Mouse (Mus musculus) forebrain, postnatal 0 days (tissue): Measurements from ENCODE around the gene Tbx18. TPM values are rescaled to one million over a fixed set of nuclear protein-coding genes. Genes with fewer than 3 reads are reported as not detected.

Experiments used
- ATAC-seq: fragments of 200-750 bp; cut with Nextera tagmentation; 2 replicates; pipeline ENCODE4 v1.8.0; 2017; ENCODE audit warnings: mild to moderate bottlenecking, moderate library complexity
- DNase-seq: peaks from one replicate; pipeline ENCODE4 v3.0.0-alpha.2; 2015
- H3K27ac ChIP-seq: fragments of 300-500 bp; sonication (generic); 2 replicates; pipeline ENCODE4 v1.5.1; 2014; ENCODE audit warnings: low read depth, mild to moderate bottlenecking, antibody characterized with exemption, low read length, moderate library complexity, mixed read lengths
- H3K27me3 ChIP-seq: fragments of 300-500 bp; sonication (generic); 2 replicates; pipeline ENCODE4 v1.6.1; 2014; ENCODE audit warnings: mild to moderate bottlenecking, low read length, mixed read lengths; ENCODE audit not compliant: insufficient read depth
- H3K36me3 ChIP-seq: fragments of 300-500 bp; sonication (generic); 2 replicates; pipeline ENCODE4 v1.6.1; 2014; ENCODE audit warnings: mild to moderate bottlenecking, moderate library complexity; ENCODE audit not compliant: insufficient read depth
- H3K4me1 ChIP-seq: fragments of 300-500 bp; sonication (generic); 2 replicates; pipeline ENCODE4 v1.6.1; 2014; ENCODE audit warnings: antibody characterized with exemption; ENCODE audit not compliant: insufficient read depth
- H3K4me2 ChIP-seq: fragments of 300-500 bp; sonication (generic); 2 replicates; pipeline ENCODE4 v1.6.1; 2014; ENCODE audit warnings: low read depth, mild to moderate bottlenecking, moderate library complexity
- H3K4me3 ChIP-seq: fragments of 300-500 bp; sonication (generic); 2 replicates; pipeline ENCODE4 v1.5.1; 2014; ENCODE audit warnings: low read depth, low read length, mixed read lengths
- H3K9ac ChIP-seq: fragments of 300-500 bp; sonication (generic); 2 replicates; pipeline ENCODE4 v1.6.1; 2014; ENCODE audit warnings: mild to moderate bottlenecking
- H3K9me3 ChIP-seq: fragments of 300-500 bp; sonication (generic); 2 replicates; pipeline ENCODE4 v1.6.1; 2016; ENCODE audit warnings: low read length
- CTCF ChIP-seq: sonication (generic); IDR thresholded peaks from 2 replicates; pipeline ENCODE4 v1.5.1; 2016; ENCODE audit warnings: antibody characterized with exemption, control low read depth, low read depth
- WGBS: fragments of 180-500 bp; shearing (Covaris S2); extraction: QIAGEN DNeasy Blood & Tissue Kit; methylation state at CpG from one replicate; pipeline ENCODE4 v1.1.7; 2014; 5-methylcytosine and 5-hydroxymethylcytosine counted together
- polyA plus RNA-seq: library from polyadenylated mRNA; unstranded; fragments of >200 nt; fragmentation: Nextera tagmentation; extraction: Ambion mirVana; gene quantifications from 2 replicates; pipeline ENCODE4 v1.2.1, GENCODE M21; 2015
- total RNA-seq: library from RNA; depleted of rRNA; stranded (reverse); fragments of >200 nt; gene quantifications from 2 replicates; pipeline ENCODE4 v1.2.3, GENCODE M21; 2014

Tbx18 gene
- total and polyA plus RNA-seq, 2 experiments from 2014 or later, result 1.5 to 7.8 TPM

- peak overlapping the region; percentile 2; the same call in 1 of the 2 replicates for H3K4me2 ChIP-seq
- no peak overlapping the region for H3K27ac ChIP-seq
- H3K4me1 ChIP-seq, result no peaks in the 10 kb centered on the region
- DNase-seq (no peak), ATAC-seq (no peak)
- H3K36me3 ChIP-seq, result no peaks in the 10 kb centered on the region
- H3K4me3 ChIP-seq, result no peak overlapping the region
- H3K9ac ChIP-seq, result no peak overlapping the region
- no peak for TF ChIP-seq CTCF
- under 1% methylated on average over 39 of the region's 39 CpGs for WGBS
- peaks cover 88% of the 10 kb centered on the region for H3K27me3 ChIP-seq
- H3K9me3 ChIP-seq, result no peaks in the 10 kb centered on the region
These were observed 7.9 kb upstream of the Tbx18 start for GRCm38 (mm10) chr9:87738766-87739542.

GRCm38 (mm10) chr9:87738123-87738522 lies 7.1 kb upstream of the Tbx18 start:
- DNase-seq (peak; percentile 73), ATAC-seq (no peak)
- no peak for TF ChIP-seq CTCF
- Histone ChIP-seq H3K27ac (no peak overlapping the region), H3K9ac (no peak overlapping the region), H3K4me2 (no peak overlapping the region), H3K36me3 (no peaks in the 10 kb centered on the region), H3K4me3 (no peak overlapping the region), H3K4me1 (no peaks in the 10 kb centered on the region), H3K9me3 (no peaks in the 10 kb centered on the region), H3K27me3 (peaks cover 89% of the 10 kb centered on the region)
- WGBS, result 2% methylated on average over 13 of the region's 13 CpGs

DNA sequence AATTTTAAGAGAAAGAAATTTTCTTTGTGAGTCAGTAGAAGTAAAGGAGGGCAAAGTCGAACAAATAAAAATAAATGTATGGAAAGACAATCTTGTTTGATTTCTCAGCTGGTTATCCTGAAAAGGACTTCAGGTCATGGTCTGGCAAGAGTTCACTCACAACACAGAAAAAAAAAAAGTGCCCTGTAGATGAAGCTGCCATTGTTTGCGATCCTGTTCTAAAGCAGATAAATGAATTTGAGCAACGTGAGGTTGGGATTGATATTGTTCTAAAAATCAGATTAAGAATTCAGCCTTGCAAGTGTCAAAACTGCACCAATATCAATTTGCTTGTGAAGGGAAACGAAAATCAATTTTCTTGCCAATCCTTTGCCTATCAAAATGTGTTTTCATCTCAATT lies 6.2 kb upstream of the Tbx18 start:
- WGBS, result 6% methylated on average over 4 of the region's 4 CpGs
- Histone ChIP-seq H3K4me1 (no peaks in the 10 kb centered on the region), H3K27me3 (peaks cover 89% of the 10 kb centered on the region)

DNA sequence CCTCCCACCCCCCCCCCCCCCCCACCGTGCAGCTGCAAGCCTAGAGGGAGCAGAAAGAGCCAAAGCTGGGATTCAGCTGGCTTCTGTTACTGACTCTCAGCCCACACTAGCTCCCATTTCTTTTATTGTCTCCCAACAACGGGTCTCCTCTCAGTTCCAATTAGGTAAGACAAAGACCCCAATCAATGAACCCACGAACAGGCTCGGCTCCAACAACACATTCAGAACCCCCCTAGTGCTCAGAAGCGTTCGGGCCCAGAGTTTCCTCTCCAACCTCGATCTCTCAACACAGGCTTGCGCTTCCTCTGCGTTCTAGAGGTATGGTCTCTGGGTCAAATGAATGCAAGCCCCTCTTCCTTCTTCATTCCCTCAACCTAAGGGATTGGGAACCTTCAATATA lies 4.0 kb upstream of the Tbx18 start:
- no peak for DNase-seq
- Histone ChIP-seq H3K4me2 (no peak overlapping the region), H3K36me3 (no peaks in the 10 kb centered on the region), H3K27me3 (peaks cover 71% of the 10 kb centered on the region), H3K27ac (no peak overlapping the region), H3K9me3 (no peaks in the 10 kb centered on the region), H3K9ac (no peak overlapping the region), H3K4me1 (no peaks in the 10 kb centered on the region), H3K4me3 (no peak overlapping the region)
- TF ChIP-seq CTCF, result no peak
- ATAC-seq, result no peak
- WGBS, result 1% methylated on average over 9 of the region's 9 CpGs

More for the DNA sequence above, 6.2 kb upstream of the Tbx18 start:
- Histone ChIP-seq H3K4me3 (no peak overlapping the region), H3K36me3 (no peaks in the 10 kb centered on the region), H3K4me2 (no peak overlapping the region), H3K9ac (no peak overlapping the region), H3K9me3 (no peaks in the 10 kb centered on the region), H3K27ac (no peak overlapping the region)
- ATAC-seq, result no peak
- DNase-seq, result peak; percentile 61
- no peak for TF ChIP-seq CTCF

- DNase-seq, result no peak
- no peak for ATAC-seq
These were observed 3.6 kb upstream of the Tbx18 start for GRCm38 (mm10) chr9:87734631-87735030.

DNA sequence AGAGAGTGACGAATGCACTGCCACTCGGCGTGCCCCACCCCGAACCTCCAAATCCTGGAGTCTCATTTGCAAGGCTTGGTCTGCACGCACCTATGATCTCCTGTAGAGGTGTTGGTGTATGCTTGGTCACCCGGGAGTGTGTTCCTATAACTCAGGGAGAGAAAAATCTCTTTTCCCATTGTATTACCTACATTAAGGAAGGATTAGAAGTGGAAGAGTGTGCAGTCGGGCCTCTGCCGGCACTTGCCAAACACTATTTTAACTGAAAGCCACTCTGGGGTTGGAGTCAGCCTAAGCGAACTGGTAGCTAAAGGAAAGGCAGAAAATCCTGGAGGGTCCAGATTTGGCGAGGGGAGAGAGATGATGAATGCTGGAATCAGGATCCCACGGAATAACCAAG lies 2.7 kb upstream of the Tbx18 start:
- H3K4me3 ChIP-seq, result no peak overlapping the region
- peaks cover 74% of the 10 kb centered on the region for H3K27me3 ChIP-seq
- no peak overlapping the region for H3K9ac ChIP-seq
- H3K4me1 ChIP-seq, result no peaks in the 10 kb centered on the region; the same call in 1 of the 2 replicates
- no peak for ATAC-seq
- H3K36me3 ChIP-seq, result no peaks in the 10 kb centered on the region
- no peak overlapping the region for H3K4me2 ChIP-seq
- 3% methylated on average over 11 of the region's 11 CpGs for WGBS
- no peaks in the 10 kb centered on the region for H3K9me3 ChIP-seq
- no peak overlapping the region for H3K27ac ChIP-seq
- TF ChIP-seq CTCF, result no peak
- no peak for DNase-seq

More at GRCm38 (mm10) chr9:87734631-87735030, 3.6 kb upstream of the Tbx18 start:
- WGBS, result 2% methylated on average over 9 of the region's 9 CpGs
- no peak for TF ChIP-seq CTCF
- H3K9ac ChIP-seq, result no peak overlapping the region
- H3K4me3 ChIP-seq, result no peak overlapping the region
- no peaks in the 10 kb centered on the region; the same call in 1 of the 2 replicates for H3K4me1 ChIP-seq
- peaks cover 74% of the 10 kb centered on the region for H3K27me3 ChIP-seq
- H3K27ac ChIP-seq, result no peak overlapping the region
- H3K36me3 ChIP-seq, result no peaks in the 10 kb centered on the region
- H3K9me3 ChIP-seq, result no peaks in the 10 kb centered on the region
- no peak overlapping the region for H3K4me2 ChIP-seq

DNA sequence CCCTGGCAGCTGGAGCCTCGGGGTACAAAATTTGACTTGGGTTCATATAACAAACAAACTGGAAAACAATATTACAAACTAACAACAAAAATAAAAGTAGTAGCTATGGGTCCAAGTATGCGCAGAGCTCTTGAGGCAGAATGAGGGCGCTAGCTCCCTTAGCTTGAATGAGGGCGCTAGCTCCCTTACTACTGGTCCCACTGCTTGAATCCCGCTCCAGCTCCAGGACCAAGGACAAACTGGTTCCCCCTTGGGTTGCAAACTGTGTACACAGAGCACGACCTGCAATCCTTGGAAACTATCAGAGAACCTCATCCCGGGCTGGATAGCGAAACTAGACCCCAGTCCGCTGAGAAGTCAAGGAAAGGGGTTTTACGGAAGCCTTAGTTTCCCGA lies 2.2 kb upstream of the Tbx18 start:
- Histone ChIP-seq H3K4me3 (no peak overlapping the region), H3K9ac (no peak overlapping the region), H3K9me3 (no peaks in the 10 kb centered on the region), H3K4me2 (no peak overlapping the region), H3K27ac (no peak overlapping the region), H3K36me3 (no peaks in the 10 kb centered on the region), H3K27me3 (peaks cover 74% of the 10 kb centered on the region), H3K4me1 (no peaks in the 10 kb centered on the region; the same call in 1 of the 2 replicates)
- ATAC-seq (no peak), DNase-seq (no peak)
- peak; percentile 32 for TF ChIP-seq CTCF
- 2% methylated on average over 11 of the region's 11 CpGs for WGBS
